Mouse (Mus musculus) liver, adult (tissue): ENCODE measurements around the gene Col1a2.

Source experiments
- GATA4 ChIP-seq: IDR thresholded peaks from 2 replicates; pipeline ENCODE4 v1.6.1; 2014; ENCODE audit warnings: mild to moderate bottlenecking, low read length; ENCODE audit not compliant: insufficient replicate concordance

Col1a2 gene

GRCm38 (mm10) chr6:4549846-4550548 lies 45.4 kb downstream of the Col1a2 start:
- TF ChIP-seq GATA4: no peak

- no peak for TF ChIP-seq GATA4
Observed at GRCm38 (mm10) chr6:4550549-4550915, 45.9 kb downstream of the Col1a2 start.

GRCm38 (mm10) chr6:4555366-4555765 lies 50.8 kb downstream of the Col1a2 start:
- TF ChIP-seq GATA4: no peak

- TF ChIP-seq GATA4: no peak
Observed at GRCm38 (mm10) chr6:4557086-4557485, 52.5 kb downstream of the Col1a2 start.

GRCm38 (mm10) chr6:4557678-4558077 lies 53.1 kb downstream of the Col1a2 start:
- no peak for TF ChIP-seq GATA4

- TF ChIP-seq GATA4: no peak
Observed at GRCm38 (mm10) chr6:4561156-4561555, 56.5 kb downstream of the Col1a2 start.

- no peak for TF ChIP-seq GATA4
Observed at GRCm38 (mm10) chr6:4561621-4562020, 57.0 kb downstream of the Col1a2 start.

- no peak for TF ChIP-seq GATA4
Observed at GRCm38 (mm10) chr6:4562401-4562800, 57.8 kb downstream of the Col1a2 start.

GRCm38 (mm10) chr6:4563477-4563876 lies 58.9 kb downstream of the Col1a2 start:
- no peak for TF ChIP-seq GATA4

- no peak for TF ChIP-seq GATA4
Observed at GRCm38 (mm10) chr6:4570412-4570811, 65.8 kb downstream of the Col1a2 start.

- TF ChIP-seq GATA4: no peak
Observed at GRCm38 (mm10) chr6:4577756-4578155, 73.1 kb downstream of the Col1a2 start.

- no peak for TF ChIP-seq GATA4
Observed at GRCm38 (mm10) chr6:4578343-4578742, 73.7 kb downstream of the Col1a2 start.

GRCm38 (mm10) chr6:4579620-4580019 lies 75.0 kb downstream of the Col1a2 start:
- TF ChIP-seq GATA4: no peak

- no peak for TF ChIP-seq GATA4
Observed at GRCm38 (mm10) chr6:4583485-4583884, 78.9 kb downstream of the Col1a2 start.

- TF ChIP-seq GATA4: no peak
Observed at GRCm38 (mm10) chr6:4587946-4588345, 83.3 kb downstream of the Col1a2 start.

GRCm38 (mm10) chr6:4588722-4589121 lies 84.1 kb downstream of the Col1a2 start:
- no peak for TF ChIP-seq GATA4

GRCm38 (mm10) chr6:4590089-4590488 lies 85.5 kb downstream of the Col1a2 start:
- no peak for TF ChIP-seq GATA4
